Mouse (Mus musculus): ENCODE measurements around the gene Gm20388.
A peak's percentile ranks its signal among the peaks of the same experiment; 100 is the strongest.

Gm20388 gene

DNA sequence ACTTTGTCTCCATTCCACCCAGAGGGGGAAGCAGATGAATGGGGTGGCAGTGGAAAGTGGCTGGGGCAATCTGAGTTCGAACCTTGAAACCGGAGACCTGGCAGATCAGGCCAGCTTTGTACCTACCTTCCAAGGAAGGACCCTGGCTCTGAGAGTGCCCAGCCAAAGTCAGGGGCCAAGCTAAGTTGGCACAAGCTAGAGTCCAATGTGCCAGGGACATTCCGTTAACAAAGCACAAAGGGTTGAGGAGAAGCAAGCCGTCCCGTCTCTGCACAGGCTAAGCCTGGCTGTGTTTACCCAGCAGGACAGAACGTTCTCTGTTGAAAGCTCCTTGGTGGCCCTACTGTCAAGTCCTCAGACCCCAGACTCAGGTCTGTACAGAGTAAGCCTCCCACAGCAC, 3875.5 kb downstream of the Gm20388 start:
- DNase-seq (ENCODE audit: low read depth, low spot score) = peak; percentile 90

DNA sequence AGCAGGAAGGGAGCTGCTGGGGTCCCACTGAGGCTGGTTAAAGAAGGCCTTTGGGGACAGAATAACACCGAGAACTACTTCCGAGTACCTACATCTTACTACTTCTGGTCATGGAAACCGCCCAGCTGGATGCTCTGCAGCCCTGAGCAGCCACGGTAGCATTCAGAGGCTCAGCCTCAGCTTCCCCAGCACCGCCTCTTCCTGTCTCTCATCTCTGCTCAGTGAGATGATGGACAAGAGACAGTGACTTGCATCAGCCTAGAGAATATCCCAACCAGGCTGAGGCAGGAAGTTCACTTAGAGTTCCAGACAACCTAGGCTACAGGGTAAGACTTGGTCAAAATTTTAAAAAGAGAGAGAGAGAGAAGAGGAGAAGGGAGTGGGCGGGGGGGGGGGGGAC, 3876.0 kb downstream of the Gm20388 start:
- no peak for DNase-seq (ENCODE audit: low read depth, low spot score)

DNA sequence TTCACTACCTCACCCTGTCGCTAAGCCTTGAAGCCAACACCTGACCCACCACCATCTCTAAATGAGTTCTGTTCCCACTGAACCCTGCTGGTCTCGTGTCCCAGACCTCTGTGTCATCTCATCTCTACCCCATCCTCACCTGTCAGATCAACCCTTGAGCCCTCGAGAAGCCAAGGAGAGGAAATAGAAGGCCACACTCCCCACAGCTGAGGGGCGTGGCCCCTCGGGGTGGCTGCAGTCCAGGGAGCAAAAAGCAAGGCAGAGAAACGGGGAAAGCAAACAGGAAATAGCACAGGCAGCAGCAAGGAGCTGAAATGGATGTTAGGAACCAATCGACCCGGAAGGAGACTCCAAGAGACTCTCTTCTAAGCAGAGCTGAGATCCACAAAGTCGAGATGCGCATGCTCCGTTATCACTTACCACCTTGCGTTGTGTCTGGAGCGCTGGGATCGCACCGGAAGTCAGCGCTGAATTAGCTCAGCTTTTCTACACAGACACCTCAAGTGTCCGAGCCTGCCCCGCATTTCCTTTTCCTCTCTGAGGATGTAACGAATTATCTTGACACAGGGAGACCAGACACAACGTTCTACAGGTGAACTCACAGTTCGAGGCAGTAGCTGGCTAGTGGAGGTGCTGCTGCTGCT, 3876.7 kb downstream of the Gm20388 start:
- DNase-seq (ENCODE audit: low read depth, low spot score) = peak; percentile 59

DNA sequence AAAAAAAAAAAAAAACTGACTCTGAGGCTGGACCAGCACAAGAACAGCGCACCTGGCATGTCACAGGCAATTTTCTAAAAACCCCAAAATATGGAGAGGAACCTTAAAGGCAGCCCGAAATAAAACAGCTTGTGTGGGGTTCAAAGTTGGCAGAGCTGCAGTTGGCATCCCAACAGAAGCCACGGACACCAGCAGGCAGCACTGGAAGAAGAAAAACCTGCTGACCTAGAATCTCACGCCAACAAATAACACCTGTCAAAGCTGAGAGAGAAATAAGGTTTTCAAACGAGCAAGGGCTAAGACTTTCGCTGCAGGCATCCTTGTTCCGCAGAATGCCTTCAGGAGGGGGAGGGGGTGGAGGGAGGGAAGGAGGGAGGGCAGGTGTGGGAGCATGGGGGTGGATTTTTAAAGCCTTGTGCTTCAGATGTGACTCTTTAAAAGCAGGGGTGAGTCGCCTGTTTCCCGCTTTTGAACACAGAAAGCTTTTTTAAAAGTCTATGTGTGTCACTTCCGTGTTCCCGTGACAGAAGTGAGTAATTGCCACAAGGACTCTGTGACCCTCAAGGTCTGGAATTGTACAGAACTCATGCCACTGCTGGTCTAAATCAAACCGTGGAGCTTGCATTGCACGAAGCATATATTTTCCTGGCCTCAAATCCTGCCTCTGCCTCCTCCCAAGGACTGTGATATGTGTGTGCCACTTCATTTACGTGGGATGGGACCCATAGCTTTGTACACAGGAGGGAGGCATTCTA, 3878.0 kb downstream of the Gm20388 start:
- DNase-seq (ENCODE audit: low read depth, low spot score) = peak; percentile 98

DNA sequence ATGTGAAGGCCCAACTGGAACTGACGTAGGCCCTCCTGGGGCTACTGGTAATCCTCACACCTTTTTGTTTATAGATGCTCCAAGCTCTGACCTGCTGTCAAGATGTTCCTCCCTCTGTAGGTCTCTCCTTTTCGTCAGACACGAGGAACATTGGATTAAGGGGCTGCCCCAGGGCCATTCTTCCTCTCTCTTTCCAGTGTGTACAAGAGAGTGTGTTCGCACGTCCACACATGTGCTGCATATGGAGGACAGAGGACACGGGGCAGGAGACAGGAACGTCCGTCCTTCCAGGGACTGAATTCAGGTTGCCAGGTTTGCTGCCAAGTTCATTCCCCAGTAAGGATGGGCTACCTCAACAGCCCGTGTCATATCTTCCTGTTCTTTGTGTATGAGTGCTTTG, 3878.8 kb downstream of the Gm20388 start:
- DNase-seq (ENCODE audit: low read depth, low spot score) = no peak

DNA sequence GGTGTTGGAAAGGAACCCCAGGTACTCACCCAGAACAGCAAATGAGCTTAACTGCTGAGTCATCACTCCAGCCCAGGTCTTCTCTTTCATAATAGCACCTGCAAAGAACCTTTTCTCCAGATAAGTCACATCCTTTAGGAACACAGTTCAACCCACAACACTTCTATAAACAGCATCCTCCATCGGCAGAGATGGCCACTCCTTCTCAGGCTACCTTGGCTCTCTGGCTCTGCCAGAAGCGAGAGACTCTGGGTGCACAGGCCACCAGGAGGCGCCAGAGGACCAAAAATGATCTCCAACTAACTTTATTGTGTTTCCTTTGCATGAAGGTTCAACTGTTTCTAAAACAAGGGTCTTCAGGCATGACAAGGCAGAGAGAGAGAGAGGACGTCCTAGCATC, 3879.3 kb downstream of the Gm20388 start:
- DNase-seq (ENCODE audit: low read depth, low spot score) = peak; percentile 92

DNA sequence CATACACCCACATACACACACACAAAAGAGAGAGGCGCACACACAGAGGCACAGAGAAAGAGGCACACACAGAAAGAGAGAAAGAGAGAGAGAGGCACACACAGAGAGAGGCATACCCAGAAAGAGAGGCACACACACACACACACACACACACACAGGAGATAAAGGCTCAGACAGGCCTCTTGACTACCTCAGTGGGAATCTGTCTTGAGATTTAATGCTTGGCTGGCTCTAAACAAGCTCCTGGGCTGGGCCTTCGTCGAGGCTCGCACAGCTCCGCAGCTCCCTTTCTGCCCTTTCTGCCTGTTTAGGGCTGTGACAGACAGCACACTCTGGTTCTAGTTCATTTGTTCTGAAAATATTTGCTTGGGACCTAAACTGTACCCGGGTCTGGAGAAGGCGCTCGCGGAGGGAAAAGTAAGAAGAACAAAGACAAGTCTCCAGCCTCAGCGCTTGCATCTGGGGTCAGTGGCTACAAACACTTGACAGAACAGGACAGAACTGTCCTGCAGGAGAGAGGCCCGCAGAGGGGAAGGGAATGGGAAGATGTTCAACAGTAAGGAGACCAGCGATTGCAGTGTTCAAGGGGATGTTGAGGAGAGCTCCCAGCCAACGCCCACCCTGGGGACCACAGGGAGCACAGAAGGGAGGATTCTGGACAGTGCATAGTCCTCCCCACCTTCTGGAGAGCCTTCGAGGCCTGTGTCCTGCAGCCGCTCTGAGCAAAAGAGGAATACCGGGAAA, 3880.6 kb downstream of the Gm20388 start:
- DNase-seq (ENCODE audit: low read depth, low spot score) = no peak

DNA sequence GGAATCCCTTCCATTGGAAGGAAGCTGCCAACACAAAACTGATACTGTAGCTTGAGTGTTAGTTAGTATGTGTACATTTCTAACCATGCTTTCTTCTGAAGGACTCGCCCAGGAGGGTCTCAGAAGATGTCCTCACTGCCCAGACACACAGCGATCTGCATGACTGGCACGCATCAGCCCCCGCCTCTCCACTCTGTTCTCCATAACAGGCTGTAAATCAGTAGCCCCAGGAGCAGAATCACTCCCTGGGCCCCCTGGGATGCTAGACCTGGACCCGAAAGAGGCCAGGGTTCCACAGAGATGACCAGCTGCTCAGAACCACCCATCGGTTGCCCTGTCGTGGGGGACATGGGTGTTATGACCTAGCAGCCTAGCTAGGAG, 3881.2 kb downstream of the Gm20388 start:
- DNase-seq (ENCODE audit: low read depth, low spot score) = no peak

DNA sequence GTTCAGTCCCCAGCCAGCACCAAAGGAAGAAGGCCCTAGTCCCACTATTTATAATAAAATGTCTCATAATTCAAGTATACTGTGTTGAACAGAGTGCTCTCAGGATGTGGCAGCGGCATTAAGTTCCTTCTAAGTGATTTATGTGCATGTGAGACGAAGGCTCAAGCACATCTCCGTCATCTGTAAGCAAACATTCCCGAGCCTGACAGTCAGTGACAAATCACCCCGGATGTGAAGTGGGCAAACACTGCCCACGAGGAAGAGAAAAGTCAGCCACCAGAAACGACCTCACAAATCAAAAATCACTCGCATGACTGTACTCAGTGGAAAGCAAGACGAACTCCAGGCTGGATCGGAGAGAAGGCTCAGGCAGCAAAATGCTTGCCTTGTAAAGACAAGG, 3883.3 kb downstream of the Gm20388 start:
- no peak for DNase-seq (ENCODE audit: low read depth, low spot score)

DNA sequence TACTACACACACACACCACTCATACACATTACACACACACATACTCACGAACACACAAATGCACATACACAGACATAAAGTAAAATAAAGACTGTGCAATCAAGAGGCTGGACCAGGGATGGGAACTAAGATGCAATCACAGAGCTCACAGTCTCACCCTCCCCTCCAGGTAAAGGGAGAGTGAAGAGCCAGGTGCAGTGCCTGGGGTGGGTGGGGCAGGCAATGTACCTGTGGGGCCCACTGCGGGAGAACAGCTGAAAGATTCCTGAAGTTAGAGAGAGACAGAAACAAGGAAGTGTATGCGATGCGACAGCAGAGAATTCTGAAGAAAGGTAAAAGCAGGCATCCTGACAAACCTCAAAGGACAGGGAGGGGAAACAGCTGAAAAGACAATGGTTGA, 3884.1 kb downstream of the Gm20388 start:
- DNase-seq (ENCODE audit: low read depth, low spot score) = no peak

DNA sequence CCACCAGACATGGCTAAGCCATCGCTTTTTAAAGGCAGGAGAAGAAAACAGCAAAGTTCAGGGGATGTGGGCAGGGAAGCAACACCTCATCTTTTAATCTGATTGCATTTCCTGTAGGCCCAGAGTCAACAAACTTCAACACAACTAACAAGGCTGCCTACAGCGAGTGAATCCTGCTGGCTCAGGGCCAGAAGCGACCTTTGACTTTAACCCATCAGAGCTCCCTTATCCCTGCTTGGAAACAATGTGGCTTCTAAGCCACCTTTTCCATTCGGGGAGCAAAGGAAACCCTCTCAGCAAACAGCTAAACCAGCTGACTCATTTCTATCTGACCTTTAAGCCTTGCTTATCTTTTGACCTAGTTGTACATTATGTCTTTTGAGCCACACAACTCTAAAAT, 3886.1 kb downstream of the Gm20388 start:
- DNase-seq (ENCODE audit: low read depth, low spot score) = no peak

DNA sequence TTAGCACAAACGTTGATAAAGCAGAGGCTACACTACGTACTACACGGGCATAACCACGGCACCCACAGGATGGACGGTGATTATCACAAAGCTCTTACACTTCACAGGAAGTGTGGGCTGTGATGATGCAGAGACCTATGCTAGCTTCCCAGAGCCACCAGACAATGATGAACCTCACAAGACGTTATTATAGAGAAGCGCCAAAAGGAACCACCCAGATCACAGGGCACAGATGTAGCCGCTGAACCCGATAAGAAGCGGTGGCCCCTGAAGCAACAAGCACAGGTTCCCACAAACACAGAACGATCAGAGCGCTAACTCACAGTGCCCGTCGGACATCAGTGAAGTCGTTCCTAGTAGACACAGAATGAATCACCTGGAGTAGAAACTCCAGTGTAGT, 3887.3 kb downstream of the Gm20388 start:
- no peak for DNase-seq (ENCODE audit: low read depth, low spot score)

DNA sequence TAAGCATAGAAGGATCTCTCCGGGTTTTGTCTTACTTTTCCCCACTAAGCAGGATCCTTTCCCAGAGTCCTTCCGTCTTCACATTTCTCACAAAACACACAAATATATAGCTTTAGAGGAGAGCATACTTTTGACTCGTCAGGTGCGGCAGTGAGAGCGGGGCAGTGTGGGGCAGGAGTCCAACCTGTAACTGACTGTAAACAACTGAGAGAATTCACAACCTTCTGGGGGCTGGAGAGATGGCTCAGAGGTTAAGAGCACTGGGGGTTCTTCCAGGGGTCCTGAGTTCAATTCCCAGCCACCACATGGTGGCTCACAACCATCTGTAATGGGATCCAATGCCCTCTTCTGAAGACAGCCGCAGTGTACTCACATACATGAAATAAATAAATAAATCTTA, 3888.8 kb downstream of the Gm20388 start:
- no peak for DNase-seq (ENCODE audit: low read depth, low spot score)

DNA sequence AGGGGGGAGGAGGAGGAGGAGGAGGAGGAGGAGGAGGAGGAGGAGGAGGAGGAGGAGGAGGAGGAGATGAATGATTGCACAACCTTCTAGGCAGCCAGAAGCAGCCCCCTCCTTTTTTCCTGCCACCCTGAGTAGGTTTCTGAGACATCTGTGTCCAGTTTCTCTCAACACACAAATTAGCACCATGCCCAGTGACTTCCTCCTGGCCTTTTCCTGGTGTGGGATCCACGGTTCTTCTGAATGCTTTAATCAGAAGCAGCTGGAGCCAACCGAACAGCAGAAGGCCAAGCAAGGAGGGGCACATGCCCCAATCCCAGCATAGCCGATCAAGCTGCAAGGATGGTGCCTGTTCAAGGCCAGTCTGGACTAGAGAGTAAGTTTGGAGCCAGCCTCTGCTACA, 3889.2 kb downstream of the Gm20388 start:
- DNase-seq (ENCODE audit: low read depth, low spot score) = no peak

DNA sequence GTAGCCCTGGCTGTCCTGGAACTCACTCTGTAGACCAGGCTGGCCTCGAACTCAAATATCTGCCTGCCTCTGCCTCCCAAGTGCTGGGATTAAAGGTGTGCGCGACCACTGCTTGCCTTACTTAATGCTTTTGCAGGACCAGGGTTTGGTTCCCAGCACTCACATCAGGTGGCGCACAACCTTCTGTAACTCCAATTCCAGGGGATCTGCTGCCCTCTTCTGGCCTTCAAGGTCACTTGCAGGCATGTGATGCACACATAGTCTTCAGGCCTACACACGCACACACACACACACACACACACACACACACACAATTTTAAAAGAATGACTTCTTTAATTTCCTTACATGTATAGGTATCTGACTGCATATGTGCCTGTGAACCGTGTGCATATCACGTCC, 3890.2 kb downstream of the Gm20388 start:
- DNase-seq (ENCODE audit: low read depth, low spot score) = no peak

DNA sequence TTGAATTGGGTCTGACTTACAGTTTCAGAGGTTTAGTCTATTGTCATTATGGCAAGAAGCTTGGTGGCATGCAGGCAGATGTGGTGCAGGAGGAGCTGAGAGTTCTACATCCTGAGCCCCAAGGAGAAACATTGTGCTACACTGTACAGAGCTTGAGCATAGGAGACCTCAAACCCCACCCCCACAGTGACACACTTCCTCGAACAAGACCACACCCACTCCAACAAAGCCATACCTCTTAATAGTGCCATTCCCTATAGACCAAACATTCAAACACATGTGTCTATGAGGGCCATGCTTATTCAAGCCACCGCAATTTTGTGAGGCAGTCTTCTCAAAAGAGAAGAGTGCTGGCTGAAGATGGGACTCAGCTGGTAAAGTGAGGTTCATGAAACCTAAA, 3890.9 kb downstream of the Gm20388 start:
- no peak for DNase-seq (ENCODE audit: low read depth, low spot score)

DNA sequence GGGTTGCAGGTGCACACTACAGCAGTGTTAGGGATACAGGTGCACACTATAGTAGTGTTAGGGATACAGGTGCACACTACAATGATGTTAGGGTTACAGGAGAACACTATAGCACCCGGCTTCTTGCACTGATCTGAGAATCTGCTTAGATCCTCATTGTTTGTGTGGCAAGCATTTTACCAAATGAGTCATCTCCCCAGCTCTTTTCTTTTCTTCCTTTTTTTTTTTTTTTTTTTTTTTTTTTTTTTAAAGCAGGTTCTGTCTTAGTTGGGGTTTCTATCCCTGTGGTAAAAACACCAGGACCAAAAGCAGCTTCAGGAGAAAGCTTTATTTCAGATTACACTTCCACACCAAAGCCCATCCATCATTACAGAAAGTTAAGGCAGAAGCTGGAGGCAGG, 3893.0 kb downstream of the Gm20388 start:
- DNase-seq (ENCODE audit: low read depth, low spot score) = no peak

DNA sequence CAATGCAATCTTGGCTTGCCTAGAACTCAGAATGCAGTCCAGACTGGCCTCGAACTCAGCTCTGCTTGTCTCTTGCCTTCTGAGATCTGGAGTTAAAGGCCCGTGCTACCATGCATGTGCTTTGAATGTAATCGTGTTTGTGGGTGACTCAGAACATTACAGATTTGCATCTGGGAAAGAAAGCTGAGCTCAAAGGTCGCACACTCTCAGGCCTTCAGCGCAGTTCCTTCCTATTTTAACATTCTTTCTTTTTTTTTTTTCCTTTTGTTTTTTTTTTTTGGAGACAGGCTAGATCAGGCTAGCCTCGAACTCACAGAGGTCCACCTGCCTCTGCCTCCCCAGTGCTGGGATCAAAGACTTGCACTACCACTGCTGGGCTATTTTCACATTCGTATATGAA, 3893.9 kb downstream of the Gm20388 start:
- DNase-seq (ENCODE audit: low read depth, low spot score) = no peak

DNA sequence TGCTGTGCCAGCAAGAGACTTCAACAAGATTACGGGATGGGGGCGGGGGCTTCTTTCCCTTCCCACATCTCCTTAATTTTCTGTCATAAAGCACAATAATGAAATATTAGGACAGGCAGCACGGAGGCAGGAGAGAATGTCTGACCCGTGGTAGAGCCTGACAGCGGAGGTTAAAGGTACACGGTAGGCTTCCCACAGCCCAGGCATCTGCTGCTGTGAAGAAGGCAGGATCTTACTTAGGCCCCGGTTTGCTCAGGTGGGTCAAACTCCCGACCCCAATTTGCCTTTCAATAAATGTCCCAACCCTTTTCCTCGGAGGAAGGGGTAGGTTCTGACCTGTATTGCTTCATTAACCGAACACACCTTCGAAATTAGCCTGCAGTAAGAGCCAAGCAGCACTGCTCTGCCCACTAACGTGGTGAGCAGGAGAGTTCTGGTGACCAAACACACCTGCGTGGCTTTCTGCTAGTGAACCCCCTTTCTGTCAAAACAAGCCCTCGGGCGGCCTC, 3894.6 kb downstream of the Gm20388 start:
- no peak for DNase-seq (ENCODE audit: low read depth, low spot score)

DNA sequence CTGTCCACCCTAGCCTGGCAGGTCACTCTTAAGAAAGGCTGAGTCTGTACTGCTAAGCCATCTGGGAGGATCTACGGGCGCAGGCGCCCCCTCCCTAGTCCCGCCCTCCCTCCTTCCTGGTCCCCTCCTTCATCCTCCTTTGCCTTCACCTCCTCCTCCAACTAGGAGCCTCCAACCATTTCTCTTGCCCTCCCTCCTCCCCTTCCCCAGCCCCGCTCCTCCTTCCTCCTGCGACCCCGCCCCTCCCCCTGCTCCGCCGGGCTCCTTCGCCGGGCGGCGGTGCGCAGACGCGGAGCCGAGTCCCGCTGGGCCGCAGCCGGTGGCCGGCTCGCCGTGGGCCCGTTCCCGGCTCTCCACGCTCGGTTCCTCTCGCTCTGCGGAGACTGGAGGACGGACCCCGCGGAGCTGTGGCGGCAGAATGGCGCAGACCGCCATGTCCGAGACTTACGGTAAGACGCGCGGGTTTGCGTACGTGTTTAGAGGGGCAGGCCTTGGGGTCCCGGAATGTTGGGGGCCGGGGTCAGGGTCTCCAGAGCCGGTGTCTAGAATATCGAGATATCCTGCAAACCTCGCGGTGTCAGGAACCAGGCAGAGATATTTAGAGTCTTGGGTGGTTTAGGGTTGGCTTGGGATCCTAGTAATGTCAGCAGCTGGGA, 3895.2 kb downstream of the Gm20388 start, which contains the start of gene Rab4a:
TSS of gene Rab4a (plus strand) at position 268 of the 656 bp plus-strand sequence.
- peak; percentile 96 for DNase-seq (ENCODE audit: low read depth, low spot score)

DNA sequence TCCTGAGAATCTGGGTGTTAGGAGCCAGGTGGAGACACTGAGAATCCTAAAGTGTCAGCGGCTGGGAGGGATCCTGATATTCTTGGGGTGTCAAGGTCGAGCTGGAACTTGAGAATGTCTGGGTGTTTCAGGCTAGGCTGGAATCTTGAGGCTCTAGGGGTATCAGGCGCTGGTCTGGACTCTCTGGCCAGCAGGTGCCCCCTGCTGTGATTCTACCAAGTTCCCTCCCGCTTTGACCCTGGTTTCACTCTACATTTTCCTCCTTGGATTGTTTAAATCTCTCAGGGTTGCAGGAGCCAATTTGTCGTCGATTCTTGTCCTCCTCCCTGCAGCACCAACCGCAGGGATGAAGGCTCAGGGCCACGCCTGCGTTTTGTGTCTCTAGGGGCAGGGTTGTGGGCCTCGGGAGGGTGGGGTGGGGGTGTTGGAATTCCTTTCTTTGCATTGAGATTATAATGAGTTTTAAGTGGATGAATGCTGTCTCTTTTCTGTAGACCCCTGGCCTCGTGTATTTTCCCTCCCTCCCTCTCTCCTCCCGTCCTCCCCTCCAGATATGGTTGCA, 3895.8 kb downstream of the Gm20388 start:
- DNase-seq (ENCODE audit: low read depth, low spot score) = peak; percentile 49

DNA sequence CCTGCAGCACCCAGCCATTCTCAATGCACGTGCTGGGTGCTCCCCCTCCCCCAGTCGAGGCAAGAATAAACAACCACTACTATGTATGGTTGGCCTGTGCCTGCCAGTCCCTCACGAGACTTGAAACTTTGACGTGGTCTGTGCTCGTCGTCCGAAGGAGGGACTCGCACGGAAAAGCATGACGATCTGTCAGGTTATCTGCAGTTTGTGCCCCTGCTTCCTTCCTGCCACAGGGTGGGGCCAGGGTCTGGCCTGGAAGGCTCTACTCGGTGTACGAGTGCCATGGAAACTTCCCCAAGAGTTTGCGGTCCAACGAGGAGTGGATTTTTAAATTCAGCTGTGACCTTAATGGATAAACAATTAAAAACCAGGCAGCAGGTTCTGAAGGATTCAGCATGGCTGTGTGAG, 3896.4 kb downstream of the Gm20388 start:
- no peak for DNase-seq (ENCODE audit: low read depth, low spot score)
